Mouse (Mus musculus): ENCODE data around the gene BC052040.

DNA sequence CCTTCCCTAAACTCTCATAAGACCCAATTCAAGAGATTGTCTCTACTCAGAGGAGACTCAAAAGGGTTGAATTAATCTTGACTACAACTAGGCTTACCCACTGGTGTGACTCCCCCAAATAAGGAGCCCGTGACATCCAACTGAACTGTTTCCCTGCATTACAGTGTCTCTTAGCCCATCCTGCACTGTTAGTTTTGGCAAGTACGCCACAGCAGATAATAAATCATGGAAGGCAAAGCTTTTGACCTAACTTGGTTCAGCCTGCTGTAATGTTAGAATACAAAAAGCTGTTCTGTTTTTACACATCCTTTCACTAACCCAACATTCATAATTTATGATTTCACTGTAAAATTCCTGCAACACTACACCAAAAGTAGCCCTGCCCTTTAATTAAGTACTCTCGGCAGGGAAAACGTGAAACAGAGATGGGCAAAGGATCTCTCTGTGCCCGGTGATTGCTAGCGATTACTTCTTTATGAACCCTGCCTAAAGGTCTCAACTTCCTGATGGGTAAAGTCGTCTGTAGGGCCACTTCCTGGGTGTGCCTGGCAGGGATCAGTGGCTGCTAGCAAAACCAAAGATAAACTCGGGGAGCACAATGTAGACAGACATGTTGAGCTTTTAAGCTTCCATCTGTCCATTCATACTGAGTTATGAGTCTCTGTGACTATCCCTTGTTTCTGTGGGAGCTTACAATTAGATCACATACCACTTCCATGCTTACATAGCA is 194.1 kb downstream of the BC052040 start:
- TF ChIP-seq CTCF (IDR thresholded peaks at IDR 0.05; ENCODE audit: control insufficient read depth, insufficient read depth, insufficient read length) (no peak), MYOG (IDR thresholded peaks at IDR 0.05; ENCODE audit: control insufficient read depth, extremely low read depth, insufficient read length) (no peak), FOSL1 (IDR thresholded peaks at IDR 0.05; ENCODE audit: insufficient read depth, low read length, poor library complexity, severe bottlenecking) (no peak), MYOD1 (IDR thresholded peaks at IDR 0.05; ENCODE audit: control insufficient read depth, insufficient read length, low read depth) (no peak), USF1 (IDR thresholded peaks at IDR 0.05; ENCODE audit: low read depth) (no peak), MAX (IDR thresholded peaks at IDR 0.05) (no peak)
